Mouse (Mus musculus) layer of hippocampus, adult 9-10 months (tissue): ENCODE results near the gene Hepacam.
A peak's percentile ranks its signal among the peaks of the same experiment; 100 is the strongest.

Experiments
- DNase-seq: peaks from one replicate; pipeline ENCODE4 v3.0.0; 2022; ENCODE audit warnings: low spot score

Hepacam gene

GRCm38 (mm10) chr9:37384284-37385182, 17.4 kb downstream of the Hepacam start:
- no peak for DNase-seq

GRCm38 (mm10) chr9:37390891-37391290, 23.7 kb downstream of the Hepacam start:
- DNase-seq: no peak

DNA sequence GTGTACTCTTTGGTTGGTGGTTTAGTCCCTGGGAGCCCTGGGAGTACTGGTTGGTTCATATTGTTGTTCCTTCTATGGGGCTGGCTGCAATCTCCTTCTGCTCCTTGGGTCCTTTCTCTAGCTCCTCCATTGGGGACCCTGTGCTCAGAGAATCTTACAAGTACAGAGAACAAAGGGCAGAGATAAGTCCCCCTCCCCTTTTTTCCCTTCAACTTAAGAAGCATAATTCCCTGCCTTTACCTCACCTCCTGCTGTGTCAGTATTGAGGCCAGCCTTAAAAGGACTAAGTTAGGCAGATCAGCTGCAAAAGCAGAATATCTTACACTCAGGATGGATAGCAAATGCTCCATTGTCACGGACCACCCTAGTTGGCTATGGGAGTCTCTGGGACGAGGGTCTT, 24.9 kb downstream of the Hepacam start:
- no peak for DNase-seq

GRCm38 (mm10) chr9:37393482-37394131, 26.5 kb downstream of the Hepacam start:
- DNase-seq: no peak

GRCm38 (mm10) chr9:37400585-37400984, 33.4 kb downstream of the Hepacam start:
- no peak for DNase-seq

- DNase-seq: no peak
These were observed 34.7 kb downstream of the Hepacam start, which contains the start of gene Robo4 for GRCm38 (mm10) chr9:37401802-37402201. Gene Robo4, plus strand, starts transcription at chr9:37401897.

- no peak for DNase-seq
These were observed 35.4 kb downstream of the Hepacam start for GRCm38 (mm10) chr9:37402501-37402900.

GRCm38 (mm10) chr9:37403011-37403410, 35.9 kb downstream of the Hepacam start:
- no peak for DNase-seq

DNA sequence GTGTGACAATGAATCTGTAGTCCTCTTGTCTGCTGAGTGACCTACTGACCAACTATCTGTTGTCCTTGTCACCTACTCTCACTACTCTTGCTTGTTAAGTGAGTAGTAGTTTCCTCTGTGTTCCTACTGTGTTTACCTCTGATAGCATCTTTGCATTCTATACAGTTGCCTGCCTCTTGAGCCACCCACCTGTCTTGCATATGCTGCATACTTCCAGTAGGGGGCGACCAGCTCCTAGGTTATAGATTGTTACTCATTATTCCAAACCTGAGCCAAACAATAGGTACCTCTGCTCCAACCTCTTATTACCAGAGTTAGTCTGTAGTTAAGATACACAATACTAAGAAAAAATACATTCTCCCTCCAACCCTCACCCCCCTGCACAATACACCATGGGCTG, 39.2 kb downstream of the Hepacam start:
- no peak for DNase-seq

- no peak for DNase-seq
These were observed 40.8 kb downstream of the Hepacam start for GRCm38 (mm10) chr9:37407850-37408502.

- DNase-seq: no peak
These were observed 42.7 kb downstream of the Hepacam start for GRCm38 (mm10) chr9:37409698-37410445.

DNA sequence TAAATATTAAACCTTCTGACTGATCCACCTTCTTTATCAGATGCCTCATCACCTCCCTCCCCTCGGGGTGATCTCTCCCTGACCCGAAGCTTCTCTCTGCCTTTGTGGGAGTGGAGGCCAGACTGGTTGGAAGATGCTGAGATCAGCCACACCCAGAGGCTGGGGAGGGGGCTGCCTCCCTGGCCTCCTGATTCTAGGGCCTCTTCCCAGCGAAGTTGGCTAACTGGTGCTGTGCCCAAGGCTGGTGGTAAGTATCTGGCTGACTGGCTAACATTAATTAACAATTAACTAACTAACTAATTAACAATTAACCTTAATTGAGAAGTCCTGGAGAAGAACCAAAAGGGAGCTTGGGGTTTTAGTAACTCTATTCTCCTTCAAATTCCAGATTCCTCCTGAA, 45.8 kb downstream of the Hepacam start:
- DNase-seq: no peak

GRCm38 (mm10) chr9:37414666-37415065, 47.5 kb downstream of the Hepacam start:
- DNase-seq: no peak

DNA sequence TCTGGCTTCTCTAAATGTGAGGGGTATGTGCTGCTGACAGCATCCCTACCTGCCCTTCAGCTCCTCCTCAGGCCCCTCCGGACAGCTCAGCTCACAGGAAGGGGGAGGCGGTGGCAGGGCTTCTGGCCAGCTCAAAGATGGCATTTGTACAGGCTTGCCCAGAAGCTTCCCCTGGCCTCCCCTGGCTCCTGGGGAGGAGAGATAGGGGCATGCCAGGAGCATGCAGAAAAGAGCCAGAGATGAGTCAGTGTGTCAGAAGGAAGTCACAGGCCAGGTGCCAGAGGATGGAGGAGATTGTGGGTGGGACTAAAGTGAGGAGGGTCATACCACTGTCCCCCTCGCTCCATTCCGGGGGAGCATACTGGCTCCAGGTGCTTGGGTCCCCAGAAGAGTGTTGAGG, 51.6 kb downstream of the Hepacam start:
- no peak for DNase-seq

DNA sequence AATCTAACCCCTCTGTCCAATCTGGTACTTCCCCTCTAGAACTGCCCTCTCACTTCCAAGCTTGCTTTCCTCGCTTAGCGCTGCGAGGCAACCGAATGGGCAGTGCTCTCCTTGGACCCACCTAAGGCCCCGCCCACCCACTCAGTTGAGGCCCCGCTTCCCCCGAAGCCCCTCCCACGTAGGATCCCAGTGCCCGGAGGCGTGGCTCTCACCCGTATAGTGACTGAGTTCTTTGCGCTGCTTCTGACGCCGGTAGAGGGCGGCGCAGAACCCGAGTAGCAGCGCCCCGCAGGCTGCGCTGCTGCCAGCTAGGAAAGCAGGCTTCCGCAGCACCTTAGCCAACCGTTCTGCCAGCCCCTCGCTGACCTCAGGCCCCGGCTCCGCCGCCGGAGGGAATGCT, 53.5 kb downstream of the Hepacam start:
- no peak for DNase-seq

- DNase-seq: no peak
These were observed 54.1 kb downstream of the Hepacam start for GRCm38 (mm10) chr9:37421239-37421638.

GRCm38 (mm10) chr9:37429326-37429725, 62.2 kb downstream of the Hepacam start:
- DNase-seq: no peak

GRCm38 (mm10) chr9:37430582-37430981, 63.4 kb downstream of the Hepacam start:
- peak; percentile 95 for DNase-seq

DNA sequence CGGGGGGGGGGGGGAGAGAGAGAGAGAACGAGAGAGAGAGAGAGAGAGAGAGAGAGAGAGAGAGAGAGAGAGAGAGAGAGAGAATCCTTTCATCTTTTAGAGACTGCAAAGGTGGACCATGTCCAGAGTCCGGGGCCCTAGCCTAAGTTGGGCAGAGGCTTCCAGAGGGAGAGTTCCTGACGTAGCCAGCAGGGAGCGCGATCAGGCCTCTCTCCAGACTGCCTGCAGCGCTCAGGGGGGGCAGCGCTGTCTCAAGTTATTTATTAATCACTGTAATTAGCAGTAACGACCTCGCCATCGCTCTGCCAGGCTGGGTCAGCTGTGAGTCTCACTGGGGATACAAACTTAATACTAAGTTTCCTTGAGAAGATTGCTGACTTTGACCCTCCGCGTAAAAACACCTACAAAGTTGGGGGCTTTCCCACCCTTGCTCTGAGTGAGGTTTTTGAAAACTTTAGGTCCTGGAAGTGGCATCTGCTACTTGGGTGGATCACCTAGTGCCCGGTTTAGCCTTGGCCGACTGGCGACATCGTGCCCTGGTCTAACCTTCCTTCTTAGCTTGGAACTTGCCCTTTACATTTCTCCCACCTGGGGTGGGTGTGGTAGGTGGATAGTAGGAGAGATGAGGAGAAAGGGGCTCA, 65.0 kb downstream of the Hepacam start:
- no peak for DNase-seq

DNA sequence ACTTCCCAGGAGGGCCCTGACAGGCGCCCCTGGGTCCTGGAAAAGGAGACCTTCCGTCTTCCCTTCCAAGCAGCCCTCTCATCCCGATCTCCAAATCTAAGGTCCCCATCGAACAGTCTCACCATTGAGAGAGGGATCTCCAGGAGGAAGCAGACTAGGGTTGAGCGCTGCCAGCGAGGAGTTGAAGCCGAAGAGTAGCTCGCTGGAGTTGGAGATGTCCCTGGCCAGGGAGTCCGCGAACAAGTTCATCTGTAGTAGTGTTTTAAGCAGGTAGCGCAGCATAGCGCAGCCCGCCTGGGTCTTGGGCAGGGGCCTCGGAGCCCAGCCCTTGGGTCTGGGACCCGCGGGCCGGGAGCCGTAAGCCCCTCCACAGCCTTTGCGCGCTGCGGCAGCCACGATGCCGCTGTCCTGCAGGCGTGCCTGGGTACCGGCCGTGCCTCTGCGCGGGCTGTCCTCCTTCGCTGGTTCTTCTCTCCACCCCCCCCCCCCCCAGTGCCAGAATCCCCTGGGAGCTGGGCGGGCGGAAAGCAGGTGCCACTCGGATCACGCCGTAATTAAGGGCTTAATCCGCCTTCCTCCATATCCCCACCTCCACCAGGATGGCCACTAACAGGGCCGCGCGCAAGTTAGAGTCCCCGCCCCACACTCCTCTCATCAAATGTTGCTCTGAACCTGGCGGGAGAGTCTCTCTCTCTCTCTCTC, 65.7 kb downstream of the Hepacam start, which contains the start of gene Robo3:
Robo3 (minus strand) TSS at position 527 of the 702 bp plus-strand sequence.
- no peak for DNase-seq
